Mouse (Mus musculus): ENCODE measurements around the gene Syt6.

Gene Syt6

DNA sequence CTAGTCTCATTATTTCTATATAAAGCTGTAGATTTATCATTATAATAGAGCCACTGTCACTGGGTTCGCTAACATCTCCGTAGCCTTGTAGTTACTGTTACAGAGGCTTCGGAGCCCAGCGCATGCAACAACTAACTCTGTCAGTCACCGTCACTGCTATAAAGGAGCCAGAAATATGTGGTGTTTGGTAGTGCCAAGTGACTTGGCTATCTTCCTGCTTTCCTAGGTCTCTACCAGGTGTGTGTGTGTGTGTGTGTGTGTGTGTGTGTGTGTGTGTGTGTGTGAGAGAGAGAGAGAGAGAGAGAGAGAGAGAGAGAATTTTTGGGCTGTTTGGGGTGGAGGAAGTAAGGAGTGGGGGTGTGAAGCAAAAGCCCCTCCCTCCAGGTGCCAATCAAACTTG lies 17.6 kb downstream of the Syt6 start:
- in situ Hi-C loops (cut with MboI; ENCODE audit: low pct_unique_long_range_greater_than_20kb in 1 of 2, low sequenced_read_pairs in 2 of 2, unreplicated experiment in 1 of 2) = no loop called here

DNA sequence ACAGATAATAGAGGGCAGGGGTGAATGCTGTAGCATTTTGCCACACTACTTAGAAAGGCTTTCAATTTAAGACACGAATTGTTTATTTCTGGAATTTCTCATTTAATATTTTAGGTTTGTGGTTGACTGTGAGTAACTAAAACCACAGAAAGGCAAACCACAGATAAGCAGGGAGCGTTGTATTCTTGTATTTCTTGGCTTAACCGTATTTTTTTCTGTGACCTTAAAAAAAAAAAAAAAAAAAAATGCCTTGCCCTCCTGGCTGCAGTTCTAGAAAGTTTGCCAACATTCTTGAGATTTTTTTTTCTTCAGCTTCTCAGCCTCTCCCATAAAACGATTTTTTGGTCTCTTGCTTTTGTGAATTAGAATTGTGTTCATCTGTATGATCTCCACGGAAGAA lies 18.6 kb downstream of the Syt6 start:
- in situ Hi-C loops (cut with MboI; ENCODE audit: low pct_unique_long_range_greater_than_20kb in 1 of 2, low sequenced_read_pairs in 2 of 2, unreplicated experiment in 1 of 2) = no loop called here

GRCm38 (mm10) chr3:103595271-103595810 lies 20.3 kb downstream of the Syt6 start:
- in situ Hi-C loops (cut with MboI; ENCODE audit: low pct_unique_long_range_greater_than_20kb in 1 of 2, low sequenced_read_pairs in 2 of 2, unreplicated experiment in 1 of 2) = no loop called here

DNA sequence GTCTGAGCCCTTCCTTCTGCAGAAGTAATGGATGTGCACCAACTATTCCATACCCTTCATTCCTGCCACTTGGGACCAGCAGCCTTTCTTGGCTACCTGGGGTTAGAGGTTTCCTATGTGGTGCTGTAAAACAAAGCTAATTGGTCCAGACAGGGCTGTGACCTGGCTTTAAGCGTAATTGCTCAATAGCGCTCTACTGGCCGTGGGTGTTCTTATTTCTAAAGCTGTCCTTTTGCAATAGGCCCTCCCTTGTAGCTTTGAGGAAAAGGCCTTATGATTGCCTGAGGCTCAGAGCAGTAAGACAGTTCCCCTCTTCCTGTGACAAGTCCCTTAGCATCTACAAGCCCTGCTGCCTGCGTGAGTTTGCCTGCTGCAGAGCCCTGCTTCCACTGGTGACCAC lies 22.6 kb downstream of the Syt6 start:
- in situ Hi-C loops (cut with MboI; ENCODE audit: low pct_unique_long_range_greater_than_20kb in 1 of 2, low sequenced_read_pairs in 2 of 2, unreplicated experiment in 1 of 2) = no loop called here

GRCm38 (mm10) chr3:103601011-103601410 lies 26.0 kb downstream of the Syt6 start:
- in situ Hi-C loops (cut with MboI; ENCODE audit: low pct_unique_long_range_greater_than_20kb in 1 of 2, low sequenced_read_pairs in 2 of 2, unreplicated experiment in 1 of 2) = no loop called here

GRCm38 (mm10) chr3:103601561-103601960 lies 26.5 kb downstream of the Syt6 start:
- in situ Hi-C loops (cut with MboI; ENCODE audit: low pct_unique_long_range_greater_than_20kb in 1 of 2, low sequenced_read_pairs in 2 of 2, unreplicated experiment in 1 of 2) = no loop called here

- in situ Hi-C loops (cut with MboI; ENCODE audit: low pct_unique_long_range_greater_than_20kb in 1 of 2, low sequenced_read_pairs in 2 of 2, unreplicated experiment in 1 of 2) = no loop called here
These were observed 31.1 kb downstream of the Syt6 start for GRCm38 (mm10) chr3:103606045-103606597.

DNA sequence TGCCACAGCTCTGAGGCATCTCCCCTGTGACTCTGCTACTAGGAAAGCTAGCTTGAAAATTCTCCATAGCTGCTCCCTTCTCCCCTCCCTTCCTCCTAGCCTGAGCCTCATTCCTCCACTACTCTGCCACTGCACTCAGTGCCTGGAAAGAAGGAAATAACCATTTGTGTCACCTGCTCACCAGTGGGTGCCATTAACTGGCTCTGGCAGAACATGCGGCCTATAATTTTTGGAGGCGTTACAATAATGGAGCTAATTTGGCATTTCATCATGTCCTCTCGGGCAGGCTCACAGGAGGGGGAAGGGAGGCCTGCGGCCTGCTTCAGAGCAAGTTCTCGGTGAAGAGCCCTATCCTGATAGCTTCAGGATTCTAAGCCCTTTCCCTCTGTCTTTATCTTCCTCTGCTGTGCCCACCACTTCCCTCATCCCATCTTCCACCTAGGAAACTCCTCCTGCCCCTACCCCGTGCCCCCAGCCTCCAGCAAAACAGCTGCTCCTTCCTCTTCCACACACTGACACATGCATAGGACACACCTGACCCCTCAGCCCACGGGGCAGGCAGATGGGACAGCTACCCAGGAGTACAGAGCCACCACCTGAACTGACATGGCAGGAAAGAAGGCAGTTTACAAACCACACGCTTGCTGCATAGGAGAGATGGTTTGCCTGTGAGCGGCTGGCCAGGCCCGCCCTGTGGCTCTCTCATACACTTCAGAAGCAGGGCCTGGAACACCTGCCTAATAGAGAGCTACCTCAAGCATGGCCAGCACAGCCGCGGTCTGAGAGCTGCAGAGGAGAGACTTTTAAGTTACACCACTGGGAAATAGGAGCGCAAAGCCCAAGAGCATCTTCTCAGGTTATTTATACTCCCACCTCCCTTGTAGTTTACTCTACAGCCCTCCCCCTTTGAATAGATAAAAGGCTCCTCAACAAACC lies 31.9 kb downstream of the Syt6 start:
- in situ Hi-C loops (cut with MboI; ENCODE audit: low pct_unique_long_range_greater_than_20kb in 1 of 2, low sequenced_read_pairs in 2 of 2, unreplicated experiment in 1 of 2) = no loop called here

DNA sequence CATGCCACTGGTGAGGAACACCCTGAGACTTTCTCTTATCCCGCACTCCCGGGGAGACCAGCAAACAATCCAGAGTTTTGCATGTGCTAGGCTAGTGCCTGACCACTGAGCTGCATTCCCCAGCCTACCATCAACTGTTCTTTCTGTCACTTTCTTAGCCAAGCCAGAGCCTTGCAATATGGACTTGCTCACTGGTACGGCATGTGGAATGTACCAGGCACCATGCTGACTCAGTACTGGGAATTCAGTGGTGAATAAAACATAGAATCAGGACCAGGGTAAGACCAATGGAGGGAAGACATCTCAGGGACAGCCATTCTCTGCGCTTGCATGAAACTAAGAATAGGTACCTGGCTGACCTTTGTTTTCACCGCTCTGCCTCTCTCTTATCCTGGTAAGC lies 35.2 kb downstream of the Syt6 start:
- in situ Hi-C loops (cut with MboI; ENCODE audit: low pct_unique_long_range_greater_than_20kb in 1 of 2, low sequenced_read_pairs in 2 of 2, unreplicated experiment in 1 of 2) = no loop called here

DNA sequence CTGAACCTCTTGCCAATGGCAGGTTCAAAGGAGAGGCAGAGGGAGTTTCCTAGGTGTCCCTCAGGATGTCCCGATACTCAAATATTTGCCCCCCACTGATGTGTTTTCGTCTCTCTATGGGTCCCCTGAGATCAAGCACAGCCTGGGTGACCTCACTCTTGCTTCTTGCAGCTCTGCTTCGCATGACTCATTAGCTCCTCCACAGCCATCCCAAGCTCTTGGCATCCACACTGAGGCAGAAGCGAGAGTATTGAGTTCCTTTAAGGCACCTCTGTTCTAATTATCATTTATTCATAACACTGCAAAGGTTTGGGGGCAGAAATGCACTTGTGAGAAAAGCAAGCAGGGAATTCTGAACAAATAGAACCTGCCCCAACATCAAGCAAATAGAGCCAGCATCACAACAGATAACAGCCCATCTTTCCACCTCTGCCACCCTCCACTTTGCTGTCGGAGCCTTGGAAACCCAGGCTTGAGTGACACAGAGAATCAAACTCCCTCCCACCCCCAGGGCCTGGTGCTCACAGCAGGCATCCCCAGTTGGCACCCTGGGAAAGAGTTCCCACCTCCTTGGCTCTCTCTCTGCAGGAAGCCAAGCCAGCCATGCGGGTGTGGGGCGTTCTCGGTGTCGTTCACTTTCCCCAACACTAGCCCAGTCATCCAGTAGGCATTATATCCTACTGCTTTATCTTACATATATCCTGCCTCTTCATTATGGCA lies 37.8 kb downstream of the Syt6 start:
- in situ Hi-C loops (cut with MboI; ENCODE audit: low pct_unique_long_range_greater_than_20kb in 1 of 2, low sequenced_read_pairs in 2 of 2, unreplicated experiment in 1 of 2) = no loop called here

- in situ Hi-C loops (cut with MboI; ENCODE audit: low pct_unique_long_range_greater_than_20kb in 1 of 2, low sequenced_read_pairs in 2 of 2, unreplicated experiment in 1 of 2) = no loop called here
These were observed 40.6 kb downstream of the Syt6 start for GRCm38 (mm10) chr3:103615621-103616020.

DNA sequence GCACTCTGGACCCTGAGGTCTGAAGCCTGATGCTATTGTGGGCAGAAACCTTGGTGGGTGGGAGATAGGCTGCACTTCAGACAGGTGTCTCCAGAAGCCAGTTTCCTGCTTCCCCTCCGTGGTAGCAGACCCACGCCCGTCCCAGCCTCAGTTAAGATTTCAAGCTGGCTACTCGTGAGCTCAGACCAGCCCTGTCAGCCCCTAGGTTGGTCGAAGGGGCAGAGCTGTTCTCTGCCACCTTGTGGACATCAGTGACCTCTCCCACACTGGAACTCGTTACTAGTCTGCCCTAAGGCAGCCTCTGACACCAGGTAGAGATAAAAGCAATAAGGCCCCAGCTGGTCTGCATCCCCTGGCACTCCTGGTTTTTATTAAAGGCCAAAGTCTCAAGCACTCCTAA lies 42.0 kb downstream of the Syt6 start:
- in situ Hi-C loops (cut with MboI; ENCODE audit: low pct_unique_long_range_greater_than_20kb in 1 of 2, low sequenced_read_pairs in 2 of 2, unreplicated experiment in 1 of 2) = no loop called here

DNA sequence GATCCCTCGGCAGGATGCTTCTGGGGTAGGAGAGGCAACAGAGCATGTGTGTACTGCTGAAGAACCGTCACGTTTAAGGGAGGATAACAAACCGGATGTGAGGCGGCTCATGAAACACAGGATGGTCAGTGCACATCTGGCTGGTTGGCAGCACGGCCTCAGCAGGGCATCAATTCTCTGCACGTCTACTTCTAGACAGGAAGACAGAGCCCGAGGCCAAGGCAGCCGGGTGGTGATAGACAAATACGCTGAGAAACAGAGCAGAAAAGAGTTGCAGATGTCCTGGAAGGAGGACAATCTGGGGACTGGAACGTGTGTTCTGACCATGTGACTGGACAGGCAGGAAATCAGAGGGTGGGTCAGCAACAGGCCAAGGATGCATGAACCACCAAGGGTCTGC lies 45.1 kb downstream of the Syt6 start:
- in situ Hi-C loops (cut with MboI; ENCODE audit: low pct_unique_long_range_greater_than_20kb in 1 of 2, low sequenced_read_pairs in 2 of 2, unreplicated experiment in 1 of 2) = no loop called here

- in situ Hi-C loops (cut with MboI; ENCODE audit: low pct_unique_long_range_greater_than_20kb in 1 of 2, low sequenced_read_pairs in 2 of 2, unreplicated experiment in 1 of 2) = no loop called here
These were observed 49.0 kb downstream of the Syt6 start for GRCm38 (mm10) chr3:103623893-103624470.

DNA sequence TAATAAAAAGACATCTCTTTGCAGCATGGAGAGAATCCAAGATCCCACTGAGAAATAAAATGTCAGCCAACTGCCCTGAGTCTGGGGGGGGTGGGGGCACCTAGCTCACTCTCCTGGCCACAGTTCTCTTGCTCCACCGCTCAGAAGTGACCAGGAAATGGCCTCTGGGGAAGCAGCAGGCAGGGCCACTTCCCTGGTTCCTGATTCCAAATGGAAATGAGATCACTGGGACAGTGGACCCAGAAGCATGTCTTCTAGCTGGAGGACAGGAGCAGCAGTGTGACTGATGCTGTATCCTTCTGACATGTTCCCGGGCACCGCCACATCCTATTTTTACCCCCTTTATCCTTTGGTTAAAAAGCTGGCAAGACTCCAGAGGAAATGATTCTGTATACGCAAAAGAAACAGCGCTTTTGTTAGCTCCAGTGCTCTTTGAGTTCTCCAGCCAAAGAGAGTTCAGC lies 49.6 kb downstream of the Syt6 start:
- in situ Hi-C loops (cut with MboI; ENCODE audit: low pct_unique_long_range_greater_than_20kb in 1 of 2, low sequenced_read_pairs in 2 of 2, unreplicated experiment in 1 of 2) = loop anchor here in 1 of 2 experiments (5.0 kb wide), 1 partner anchor 113 kb away; the partner anchor contains the start of genes Gm10964 and Olfml3

DNA sequence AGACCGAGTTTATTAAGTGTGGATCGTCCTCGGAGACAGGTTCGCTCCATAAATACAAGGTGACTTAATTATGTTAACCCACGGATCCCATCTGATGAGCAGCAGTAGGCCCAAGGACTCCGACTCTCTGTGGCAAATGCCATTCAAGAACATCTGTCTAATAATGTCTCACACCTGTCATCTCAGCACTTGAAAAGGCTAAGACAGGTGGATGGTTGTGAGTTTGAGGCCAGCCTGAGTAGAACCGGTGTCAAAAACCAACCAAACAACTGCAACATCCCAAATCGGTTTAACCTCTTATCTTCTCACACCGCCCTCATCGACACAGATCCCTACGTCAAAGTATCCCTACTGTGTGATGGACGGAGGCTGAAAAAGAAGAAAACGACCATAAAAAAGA lies 50.1 kb downstream of the Syt6 start:
- in situ Hi-C loops (cut with MboI; ENCODE audit: low pct_unique_long_range_greater_than_20kb in 1 of 2, low sequenced_read_pairs in 2 of 2, unreplicated experiment in 1 of 2) = loop anchor here in 1 of 2 experiments (5.0 kb wide), 1 partner anchor 112 kb away; the partner anchor contains the start of genes Gm10964 and Olfml3

- in situ Hi-C loops (cut with MboI; ENCODE audit: low pct_unique_long_range_greater_than_20kb in 1 of 2, low sequenced_read_pairs in 2 of 2, unreplicated experiment in 1 of 2) = loop anchor here in 1 of 2 experiments (5.0 kb wide), 1 partner anchor 111 kb away; the partner anchor contains the start of genes Gm10964 and Olfml3
These were observed 51.5 kb downstream of the Syt6 start for GRCm38 (mm10) chr3:103626481-103626880.

- in situ Hi-C loops (cut with MboI; ENCODE audit: low pct_unique_long_range_greater_than_20kb in 1 of 2, low sequenced_read_pairs in 2 of 2, unreplicated experiment in 1 of 2) = loop anchor here in 1 of 2 experiments (5.0 kb wide), 1 partner anchor 110 kb away; the partner anchor contains the start of genes Gm10964 and Olfml3
These were observed 52.6 kb downstream of the Syt6 start for GRCm38 (mm10) chr3:103627661-103628060.

Data from mouse embryonic stem cell (cell line).